Mouse (Mus musculus): ENCODE measurements around the gene Acpp.
A peak's percentile ranks its signal among the peaks of the same experiment; 100 is the strongest.

Acpp gene

GRCm38 (mm10) chr9:104305333-104306111 lies 32.0 kb downstream of the Acpp start:
- no peak for DNase-seq (ENCODE audit: low spot score in 2 of 2)

DNA sequence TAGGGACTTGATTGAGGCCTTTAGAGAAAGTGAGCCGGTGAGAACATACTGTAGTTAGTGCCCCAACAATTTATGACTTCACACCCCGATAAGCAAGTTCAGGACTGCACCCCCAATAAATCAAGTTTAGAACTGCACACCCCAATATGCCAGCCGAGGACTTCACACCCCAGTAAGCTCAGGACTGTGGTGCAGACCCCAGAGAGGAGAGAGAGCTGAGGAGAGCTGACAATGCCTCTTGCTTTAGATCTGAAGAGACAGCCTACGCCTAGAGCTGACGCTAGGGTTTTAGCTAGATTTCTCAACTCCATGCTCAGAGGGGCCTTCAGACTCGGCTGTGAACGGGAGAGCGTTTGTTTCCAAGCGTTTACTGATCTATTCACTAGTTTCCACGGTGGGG lies 32.7 kb downstream of the Acpp start:
- DNase-seq (ENCODE audit: low spot score in 2 of 2), result no peak

GRCm38 (mm10) chr9:104304376-104304775 lies 33.2 kb downstream of the Acpp start:
- no peak for DNase-seq (ENCODE audit: low spot score in 2 of 2)

GRCm38 (mm10) chr9:104300569-104300968 lies 37.0 kb downstream of the Acpp start:
- no peak for DNase-seq (ENCODE audit: low spot score in 2 of 2)

DNA sequence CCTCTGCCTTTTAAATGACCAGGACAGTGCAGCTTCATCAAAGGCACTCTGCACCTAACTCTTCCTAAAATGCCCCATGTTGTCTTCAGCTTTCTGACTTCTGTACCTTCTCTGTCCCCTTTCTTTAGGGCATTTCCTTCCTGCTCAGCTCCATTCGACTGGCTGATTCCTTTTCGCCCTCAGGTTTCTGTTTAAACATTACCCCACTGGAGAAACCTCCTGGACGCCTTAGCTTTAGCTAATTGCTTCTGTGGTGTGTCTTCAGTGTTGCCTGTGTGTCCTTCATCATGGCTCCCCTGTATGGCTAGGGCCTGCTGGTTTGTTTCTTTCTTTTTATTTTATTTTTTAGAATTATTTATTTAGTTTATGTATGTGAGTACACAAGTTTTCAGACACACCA lies 40.5 kb downstream of the Acpp start:
- no peak for DNase-seq (ENCODE audit: low spot score in 2 of 2)

- DNase-seq (ENCODE audit: low spot score in 2 of 2), result no peak
These were observed 52.6 kb downstream of the Acpp start for GRCm38 (mm10) chr9:104284934-104285333.

DNA sequence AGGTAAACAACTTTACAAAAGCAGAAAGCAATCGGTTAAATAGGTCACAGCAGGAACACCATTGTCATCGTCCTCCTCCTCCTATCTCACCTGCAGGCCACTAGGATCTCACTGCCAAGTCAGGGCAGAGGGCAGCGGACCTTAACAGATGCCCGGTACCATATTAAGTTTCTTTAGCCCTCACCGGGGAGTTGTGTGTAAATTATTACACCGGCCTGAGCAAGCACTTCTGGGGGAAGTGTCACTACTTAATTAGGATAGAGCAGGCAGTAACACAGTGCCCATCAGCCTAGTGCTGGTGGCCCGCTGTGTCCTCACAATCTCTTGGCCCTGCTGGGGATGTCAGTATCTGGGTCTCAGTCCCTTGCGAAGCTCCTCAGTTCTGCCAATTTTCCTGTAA lies 55.0 kb downstream of the Acpp start:
- no peak for DNase-seq (ENCODE audit: low spot score in 2 of 2)

- no peak for DNase-seq (ENCODE audit: low spot score in 2 of 2)
These were observed 55.8 kb downstream of the Acpp start for GRCm38 (mm10) chr9:104281737-104282136.

GRCm38 (mm10) chr9:104280725-104281495 lies 56.6 kb downstream of the Acpp start:
- DNase-seq (ENCODE audit: low spot score in 2 of 2), result no peak

DNA sequence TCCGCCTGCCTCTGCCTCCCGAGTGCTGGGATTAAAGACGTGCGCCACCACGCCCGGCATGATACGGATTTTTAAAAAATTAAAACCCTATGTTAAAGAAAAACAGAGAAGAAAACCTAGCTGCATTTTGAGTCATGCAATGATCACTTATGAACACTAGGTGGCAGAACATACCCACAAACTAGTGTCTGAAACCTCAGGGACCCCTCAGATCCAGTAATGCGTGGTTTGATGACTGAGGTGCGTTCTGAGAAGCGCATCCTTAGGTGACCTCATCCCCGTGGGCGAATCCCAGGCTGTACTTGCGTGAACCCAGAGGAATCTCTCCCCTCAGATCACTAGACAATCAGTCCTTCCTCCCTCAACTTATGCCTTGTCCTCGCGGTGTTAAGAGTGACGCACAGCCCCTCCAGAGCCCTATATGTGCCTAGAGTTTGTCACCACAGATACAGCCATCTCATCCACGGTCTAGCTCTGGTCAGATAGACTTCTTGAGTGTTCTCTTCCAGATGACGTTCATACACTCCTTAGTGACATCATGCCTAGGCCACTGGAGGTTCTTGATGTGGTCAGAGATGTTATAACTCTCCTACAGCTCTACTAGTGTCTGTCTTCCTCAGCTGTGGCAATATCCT lies 59.9 kb downstream of the Acpp start:
- no peak for DNase-seq (ENCODE audit: low spot score in 2 of 2)

DNA sequence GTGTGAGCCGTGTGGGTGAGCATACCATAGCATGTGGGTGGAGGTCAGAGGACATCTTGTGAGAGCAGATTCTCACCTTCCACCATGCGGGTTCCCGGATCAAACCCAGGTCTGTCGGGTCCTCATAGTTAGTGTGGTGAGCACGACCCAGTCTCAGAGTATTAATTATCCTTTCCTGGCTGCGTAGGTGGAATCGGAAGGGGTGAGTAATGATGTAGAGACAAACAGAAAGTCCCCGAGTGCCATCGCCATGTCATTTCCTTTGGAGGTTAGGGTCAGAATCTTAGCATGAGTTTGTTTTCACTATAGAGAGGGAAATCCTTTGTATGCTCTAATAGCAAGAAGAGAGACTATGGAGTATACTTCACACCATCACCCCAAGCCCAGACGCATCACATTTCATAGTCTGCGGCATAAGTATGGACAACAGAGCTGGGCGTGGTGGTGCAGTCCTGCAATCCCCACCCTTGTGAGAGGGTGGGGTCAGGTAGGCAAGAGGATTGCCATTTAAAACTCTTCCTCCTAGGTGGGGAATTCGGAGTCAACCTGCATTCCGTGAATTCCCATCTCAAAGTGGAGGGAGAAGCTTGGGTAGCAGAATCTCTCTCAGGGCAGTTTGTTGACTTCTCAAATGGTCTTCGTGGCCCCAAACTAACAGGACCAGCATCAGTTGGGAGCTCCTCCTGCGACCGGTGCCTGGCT lies 62.3 kb downstream of the Acpp start:
- DNase-seq (ENCODE audit: low spot score in 2 of 2), result no peak

DNA sequence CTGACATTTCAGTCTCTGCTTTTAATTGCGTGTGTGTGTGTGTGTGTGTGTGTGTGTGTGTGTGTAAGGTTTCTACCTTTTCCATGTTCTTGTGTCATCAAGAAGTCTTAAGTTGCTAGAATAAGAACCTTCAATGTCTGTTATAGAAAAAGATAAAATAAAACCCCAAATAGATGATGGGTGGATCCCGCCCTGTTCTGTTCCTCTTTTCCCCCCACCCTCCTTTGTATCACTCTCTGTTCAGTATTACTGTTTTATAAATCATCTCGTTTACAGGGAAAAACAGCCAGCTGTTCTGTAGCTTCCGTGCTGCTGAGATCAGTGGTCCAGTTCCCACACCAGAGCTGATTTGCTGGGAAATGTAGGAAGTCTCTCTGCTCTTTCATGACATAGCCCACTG lies 65.5 kb downstream of the Acpp start:
- DNase-seq (ENCODE audit: low spot score in 2 of 2), result no peak

DNA sequence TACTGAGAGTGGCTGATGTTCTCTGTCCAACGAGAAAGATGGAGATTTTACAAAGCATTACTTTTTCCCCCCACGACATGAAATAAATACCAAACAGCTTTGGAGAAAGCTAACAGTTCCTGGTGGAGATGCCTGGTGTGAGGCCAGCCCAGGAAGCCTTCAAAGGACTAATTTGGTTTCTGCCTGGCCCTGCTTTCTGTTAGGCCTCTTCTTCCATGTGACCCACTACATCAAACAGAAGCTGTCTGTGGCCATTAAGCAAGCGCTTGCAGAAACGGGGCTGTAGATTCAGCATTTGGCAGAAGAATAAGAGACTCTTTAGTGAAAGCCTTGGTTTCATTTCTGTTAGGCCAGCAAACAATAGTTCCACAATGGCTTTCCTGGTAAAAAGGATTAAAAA lies 65.9 kb downstream of the Acpp start:
- no peak for DNase-seq (ENCODE audit: low spot score in 2 of 2)

GRCm38 (mm10) chr9:104269944-104270343 lies 67.6 kb downstream of the Acpp start:
- DNase-seq (ENCODE audit: low spot score in 2 of 2), result no peak

DNA sequence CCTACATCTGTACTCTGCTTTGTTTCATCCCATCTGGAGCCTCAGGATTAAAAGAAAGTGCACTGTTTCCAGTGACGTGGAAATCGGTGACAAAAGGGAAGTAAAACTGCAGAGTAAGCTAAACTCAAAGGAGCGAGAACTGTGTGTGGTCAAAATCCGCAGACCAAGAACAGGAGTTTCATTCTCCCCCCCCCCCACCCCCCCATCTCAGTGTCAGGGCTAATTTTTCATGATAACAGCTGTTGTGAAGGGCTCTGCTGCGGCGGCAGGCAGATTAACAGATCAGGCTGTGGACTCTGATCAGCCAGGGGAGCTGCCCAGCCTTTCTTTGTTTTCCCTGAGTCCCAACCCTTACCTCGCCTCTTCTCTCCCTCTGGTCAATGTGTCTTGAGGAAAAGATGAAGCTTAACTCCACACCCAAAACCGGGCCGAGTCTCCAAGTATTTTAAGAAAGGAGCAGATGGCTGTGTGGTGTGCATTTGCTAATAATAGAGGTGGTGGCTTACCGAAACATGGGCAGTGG lies 68.1 kb downstream of the Acpp start:
- DNase-seq (ENCODE audit: low spot score in 2 of 2), result no peak

GRCm38 (mm10) chr9:104264567-104264966 lies 73.0 kb downstream of the Acpp start:
- no peak for DNase-seq (ENCODE audit: low spot score in 2 of 2)

GRCm38 (mm10) chr9:104262823-104263352 lies 74.7 kb downstream of the Acpp start, which contains the start of gene Dnajc13:
TSS of gene Dnajc13 (minus strand) at chr9:104262930.
- DNase-seq (ENCODE audit: low spot score in 2 of 2), result peak; percentile 96 to 98

DNA sequence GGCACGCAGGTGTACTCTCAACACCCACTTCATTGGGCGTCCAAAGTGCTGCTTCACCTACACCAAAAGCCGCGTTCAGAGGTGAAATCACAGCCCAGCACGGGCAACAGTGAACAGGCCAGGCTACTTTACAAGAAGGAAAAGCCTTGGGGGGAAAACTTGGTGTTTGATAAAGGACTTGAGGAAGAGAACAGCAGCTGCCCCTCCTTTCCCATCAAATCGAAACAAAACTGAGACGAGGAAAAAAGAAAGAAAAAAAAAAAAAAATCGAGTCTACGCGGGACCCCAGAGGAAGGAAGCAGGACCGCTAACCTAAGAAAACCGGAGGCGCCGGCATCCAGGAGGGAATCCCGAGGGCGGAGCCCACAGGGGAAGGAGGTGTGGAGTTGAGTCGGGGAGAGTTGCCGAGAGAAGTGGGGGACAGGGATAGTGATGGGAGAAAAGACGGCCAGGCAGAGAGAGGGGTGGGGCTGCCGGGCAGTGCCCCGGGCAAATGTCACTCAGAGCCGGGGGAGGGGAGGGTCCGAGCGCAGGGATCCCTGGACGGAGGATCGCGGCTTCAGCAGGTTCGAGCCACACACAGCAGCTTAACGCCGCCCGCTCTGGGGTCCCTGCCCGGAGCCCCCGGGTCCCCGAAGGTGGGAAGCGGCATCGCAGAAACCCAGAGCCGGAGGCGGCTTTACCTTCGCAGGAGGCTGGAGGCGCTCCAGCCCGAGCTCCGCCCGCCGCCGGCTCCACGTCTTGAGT lies 75.4 kb downstream of the Acpp start:
- DNase-seq (ENCODE audit: low spot score in 2 of 2), result no peak

GRCm38 (mm10) chr9:104260306-104260705 lies 77.2 kb downstream of the Acpp start:
- no peak for DNase-seq (ENCODE audit: low spot score in 2 of 2)

GRCm38 (mm10) chr9:104256085-104256484 lies 81.5 kb downstream of the Acpp start:
- no peak for DNase-seq (ENCODE audit: low spot score in 2 of 2)

All from spleen, postnatal 4 days (tissue).